Mouse (Mus musculus) hindbrain, embryonic 11.5 days (tissue): ENCODE measurements around the gene Slc25a30. TPM values are rescaled to one million over a fixed set of nuclear protein-coding genes. Genes with fewer than 3 reads are reported as not detected.

Experiments
- ATAC-seq: fragments of 200-750 bp; cut with Nextera tagmentation; 2 replicates; pipeline ENCODE4 v1.8.0; 2017; ENCODE audit warnings: mild to moderate bottlenecking, moderate TSS enrichment, moderate library complexity; ENCODE audit not compliant: low FRiP score
- DNase-seq: peaks from one replicate; pipeline ENCODE4 v3.0.0-alpha.2; 2015; ENCODE audit warnings: low spot score
- H3K27ac ChIP-seq: fragments of 300-500 bp; sonication (generic); 2 replicates; pipeline ENCODE4 v1.5.1; 2014; ENCODE audit warnings: mild to moderate bottlenecking, low read depth, low read length
- H3K27me3 ChIP-seq: fragments of 300-500 bp; sonication (generic); 2 replicates; pipeline ENCODE4 v1.6.1; 2014; ENCODE audit warnings: mild to moderate bottlenecking, low read length, moderate library complexity, mixed read lengths; ENCODE audit not compliant: control insufficient read depth, insufficient read depth
- H3K36me3 ChIP-seq: fragments of 300-500 bp; sonication (generic); 2 replicates; pipeline ENCODE4 v1.6.1; 2014; ENCODE audit warnings: mild to moderate bottlenecking, low read length, moderate library complexity, mixed read lengths; ENCODE audit not compliant: control insufficient read depth, insufficient read depth
- H3K4me1 ChIP-seq: fragments of 300-500 bp; sonication (generic); replicated peaks from 2 replicates; pipeline ENCODE4 v1.6.1; 2014; ENCODE audit warnings: low read length, mixed read lengths; ENCODE audit not compliant: control insufficient read depth, insufficient read depth
- H3K4me2 ChIP-seq: fragments of 300-500 bp; sonication (generic); replicated peaks from 2 replicates; pipeline ENCODE4 v1.6.1; 2014; ENCODE audit warnings: mild to moderate bottlenecking, low read depth, low read length
- H3K4me3 ChIP-seq: fragments of 300-500 bp; sonication (generic); 2 replicates; pipeline ENCODE4 v1.5.1; 2014; ENCODE audit warnings: low read depth, low read length
- H3K9ac ChIP-seq: fragments of 300-500 bp; sonication (generic); 2 replicates; pipeline ENCODE4 v1.6.1; 2014; ENCODE audit warnings: low read depth, low read length
- H3K9me3 ChIP-seq: fragments of 300-500 bp; sonication (generic); 2 replicates; pipeline ENCODE4 v1.6.1; 2016; ENCODE audit warnings: low read length; ENCODE audit not compliant: control insufficient read depth
- WGBS: fragments of 180-500 bp; shearing (Covaris S2); extraction: QIAGEN DNeasy Blood & Tissue Kit; methylation state at CpG from one replicate; pipeline ENCODE4 v1.1.7; 2014; 5-methylcytosine and 5-hydroxymethylcytosine counted together
- polyA plus RNA-seq: library from polyadenylated mRNA; unstranded; fragments of >200 nt; fragmentation: Nextera tagmentation; extraction: Ambion mirVana; gene quantifications from 2 replicates; pipeline ENCODE4 v1.2.1, GENCODE M21; 2014

The Slc25a30 gene
- polyA plus RNA-seq, 1 experiment from 2014 or later = 11.3 TPM

- Histone ChIP-seq H3K27ac (no peak overlapping the region), H3K4me1 (no peaks in the 10 kb centered on the region), H3K9ac (no peak overlapping the region), H3K36me3 (no peaks in the 10 kb centered on the region), H3K9me3 (no peaks in the 10 kb centered on the region), H3K4me3 (no peak overlapping the region), H3K4me2 (no peak overlapping the region), H3K27me3 (no peaks in the 10 kb centered on the region)
- ATAC-seq (no peak), DNase-seq (no peak)
- WGBS = 86% methylated on average over 2 of the region's 2 CpGs
Observed at GRCm38 (mm10) chr14:75747960-75748359, 38.9 kb downstream of the Slc25a30 start.

GRCm38 (mm10) chr14:75741904-75742303, 44.9 kb downstream of the Slc25a30 start:
- 90% methylated on average over 3 of the region's 3 CpGs for WGBS
- no peaks in the 10 kb centered on the region for H3K4me1 ChIP-seq
- no peaks in the 10 kb centered on the region for H3K36me3 ChIP-seq
- ATAC-seq = no peak
- H3K9me3 ChIP-seq = no peaks in the 10 kb centered on the region
- DNase-seq = no peak
- no peak overlapping the region for H3K27ac ChIP-seq
- no peak overlapping the region for H3K4me2 ChIP-seq
- H3K9ac ChIP-seq = no peak overlapping the region
- no peaks in the 10 kb centered on the region for H3K27me3 ChIP-seq
- no peak overlapping the region for H3K4me3 ChIP-seq

- H3K4me1 ChIP-seq = no peaks in the 10 kb centered on the region
- no peaks in the 10 kb centered on the region for H3K9me3 ChIP-seq
- ATAC-seq (no peak), DNase-seq (no peak)
- no peak overlapping the region for H3K4me3 ChIP-seq
- WGBS = 94% methylated on average over 3 of the region's 3 CpGs
- no peak overlapping the region for H3K9ac ChIP-seq
- H3K4me2 ChIP-seq = no peak overlapping the region
- no peaks in the 10 kb centered on the region for H3K27me3 ChIP-seq
- H3K27ac ChIP-seq = no peak overlapping the region
- peaks cover 5% of the 10 kb centered on the region for H3K36me3 ChIP-seq
Observed at GRCm38 (mm10) chr14:75735597-75735996, 51.2 kb downstream of the Slc25a30 start.

GRCm38 (mm10) chr14:75732631-75733030, 54.2 kb downstream of the Slc25a30 start:
- Histone ChIP-seq H3K4me3 (no peak overlapping the region), H3K27ac (no peak overlapping the region), H3K36me3 (peaks cover 15% of the 10 kb centered on the region), H3K27me3 (no peaks in the 10 kb centered on the region), H3K4me1 (no peaks in the 10 kb centered on the region), H3K4me2 (no peak overlapping the region), H3K9ac (no peak overlapping the region), H3K9me3 (no peaks in the 10 kb centered on the region)
- 91% methylated on average over 7 of the region's 7 CpGs for WGBS
- no peak for ATAC-seq
- DNase-seq = no peak

GRCm38 (mm10) chr14:75731361-75731760, 55.5 kb downstream of the Slc25a30 start:
- H3K4me3 ChIP-seq = no peak overlapping the region
- ATAC-seq = no peak
- no peak overlapping the region for H3K9ac ChIP-seq
- no peaks in the 10 kb centered on the region for H3K27me3 ChIP-seq
- H3K36me3 ChIP-seq = peaks cover 15% of the 10 kb centered on the region
- H3K4me1 ChIP-seq = no peaks in the 10 kb centered on the region
- H3K27ac ChIP-seq = no peak overlapping the region
- H3K9me3 ChIP-seq = no peaks in the 10 kb centered on the region
- H3K4me2 ChIP-seq = no peak overlapping the region
- 80% methylated on average over 2 of the region's 2 CpGs for WGBS
- no peak for DNase-seq

- DNase-seq (no peak), ATAC-seq (no peak)
- WGBS = 94% methylated on average over 5 of the region's 5 CpGs
Observed at GRCm38 (mm10) chr14:75728111-75728510, 58.7 kb downstream of the Slc25a30 start.

GRCm38 (mm10) chr14:75727046-75727445, 59.8 kb downstream of the Slc25a30 start:
- DNase-seq (no peak), ATAC-seq (no peak)
- Histone ChIP-seq H3K4me2 (no peak overlapping the region), H3K9me3 (no peaks in the 10 kb centered on the region), H3K9ac (no peak overlapping the region), H3K27ac (no peak overlapping the region), H3K27me3 (no peaks in the 10 kb centered on the region), H3K4me1 (no peaks in the 10 kb centered on the region), H3K36me3 (peaks cover 12% of the 10 kb centered on the region), H3K4me3 (no peak overlapping the region)
- 77% methylated on average over 4 of the region's 4 CpGs for WGBS

More at GRCm38 (mm10) chr14:75728111-75728510, 58.7 kb downstream of the Slc25a30 start:
- Histone ChIP-seq H3K27me3 (no peaks in the 10 kb centered on the region), H3K9ac (no peak overlapping the region), H3K36me3 (peaks cover 15% of the 10 kb centered on the region), H3K4me3 (no peak overlapping the region), H3K9me3 (no peaks in the 10 kb centered on the region), H3K27ac (no peak overlapping the region), H3K4me2 (no peak overlapping the region), H3K4me1 (no peaks in the 10 kb centered on the region)

- Histone ChIP-seq H3K4me1 (no peaks in the 10 kb centered on the region), H3K27me3 (no peaks in the 10 kb centered on the region), H3K4me2 (no peak overlapping the region), H3K9ac (no peak overlapping the region), H3K36me3 (peaks cover 5% of the 10 kb centered on the region), H3K9me3 (no peaks in the 10 kb centered on the region), H3K4me3 (no peak overlapping the region), H3K27ac (no peak overlapping the region)
- DNase-seq (no peak), ATAC-seq (no peak)
- 98% methylated on average over 2 of the region's 2 CpGs for WGBS
Observed at GRCm38 (mm10) chr14:75722816-75723215, 64.0 kb downstream of the Slc25a30 start.

GRCm38 (mm10) chr14:75721977-75722563, 64.8 kb downstream of the Slc25a30 start:
- DNase-seq (peak; percentile 86), ATAC-seq (0 out of 2 replicates have a peak, but pooled peaks have one; percentile 57)
- WGBS = 63% methylated on average over 12 of the region's 12 CpGs
- Histone ChIP-seq H3K4me2 (no peak overlapping the region), H3K4me3 (no peak overlapping the region), H3K4me1 (no peaks in the 10 kb centered on the region), H3K9ac (no peak overlapping the region), H3K27ac (no peak overlapping the region), H3K9me3 (no peaks in the 10 kb centered on the region), H3K27me3 (no peaks in the 10 kb centered on the region), H3K36me3 (peaks cover 5% of the 10 kb centered on the region)
